Mouse (Mus musculus): ENCODE data around the gene Tap1. TPM values are rescaled to one million over a fixed set of nuclear protein-coding genes. Genes with fewer than 3 reads are reported as not detected.

The Tap1 gene
- polyA plus RNA-seq, 1 experiment from 2014 or later = 3.0 TPM

DNA sequence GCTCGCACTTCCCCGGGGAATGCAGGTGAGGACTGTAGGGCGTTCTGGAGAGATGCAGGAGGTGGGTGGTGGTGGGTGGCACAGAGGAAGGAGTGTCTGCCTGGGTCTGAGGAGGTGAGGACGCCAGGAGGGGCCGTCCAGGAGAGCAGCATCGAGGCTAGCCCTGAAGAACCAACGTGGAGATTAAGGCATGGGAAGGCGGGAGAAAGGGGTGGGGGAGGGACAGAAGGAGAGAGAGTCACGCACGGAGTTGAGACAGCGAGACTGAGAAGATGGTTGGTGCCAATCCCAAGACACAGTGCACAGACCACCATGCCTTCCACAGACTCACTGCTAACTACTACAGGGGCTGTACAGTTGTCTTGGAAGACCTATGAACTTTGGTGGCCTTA, 11.2 kb downstream of the Tap1 start:
- H3K4me3 ChIP-seq = peak overlapping the region; percentile 47
- WGBS = 13% methylated on average over 11 of the region's 11 CpGs
- no peak overlapping the region for H3K9ac ChIP-seq
- peaks cover 62% of the 10 kb centered on the region for H3K27me3 ChIP-seq
- H3K4me2 ChIP-seq = peak overlapping the region; percentile 91
- H3K36me3 ChIP-seq = no peaks in the 10 kb centered on the region
- no peak overlapping the region for H3K27ac ChIP-seq (replicated peaks)
- peaks cover 19% of the 10 kb centered on the region for H3K4me1 ChIP-seq (replicated peaks)
- no peak for ATAC-seq (ENCODE audit: low FRiP score, low read depth)
- no peaks in the 10 kb centered on the region for H3K9me3 ChIP-seq

DNA sequence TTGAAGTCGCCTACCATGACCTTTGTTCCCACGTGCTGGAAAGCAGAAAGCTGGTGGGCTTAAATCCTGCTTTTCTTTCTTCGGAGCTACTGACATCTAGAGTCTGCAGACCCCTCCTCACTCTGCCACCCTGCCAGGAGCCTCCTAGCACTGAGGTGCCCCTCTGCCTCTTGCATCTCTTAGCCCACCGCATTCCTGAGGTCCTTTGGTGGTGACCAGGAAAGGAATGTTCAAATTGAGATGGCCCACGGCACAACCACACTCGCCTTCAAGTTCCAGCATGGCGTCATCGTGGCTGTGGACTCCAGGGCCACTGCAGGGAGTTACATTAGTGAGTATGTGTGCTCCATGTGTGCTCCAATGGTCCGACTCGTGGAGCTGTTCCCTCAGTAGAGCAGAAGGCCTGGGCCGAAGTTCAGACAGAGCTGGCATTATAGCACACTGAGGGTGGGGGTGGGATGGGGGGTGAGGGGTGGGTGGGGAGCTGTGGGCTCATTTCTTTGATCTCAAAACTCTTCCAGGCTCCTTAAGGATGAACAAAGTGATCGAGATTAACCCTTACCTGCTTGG, 11.8 kb downstream of the Tap1 start:
- Histone ChIP-seq H3K9ac (no peak overlapping the region), H3K4me2 (no peak overlapping the region), H3K36me3 (no peaks in the 10 kb centered on the region), H3K4me3 (no peak overlapping the region), H3K27ac (replicated peaks) (no peak overlapping the region), H3K27me3 (peaks cover 63% of the 10 kb centered on the region), H3K9me3 (no peaks in the 10 kb centered on the region), H3K4me1 (replicated peaks) (peaks cover 24% of the 10 kb centered on the region)
- no peak for ATAC-seq (ENCODE audit: low FRiP score, low read depth)
- WGBS = 68% methylated on average over 12 of the region's 12 CpGs

DNA sequence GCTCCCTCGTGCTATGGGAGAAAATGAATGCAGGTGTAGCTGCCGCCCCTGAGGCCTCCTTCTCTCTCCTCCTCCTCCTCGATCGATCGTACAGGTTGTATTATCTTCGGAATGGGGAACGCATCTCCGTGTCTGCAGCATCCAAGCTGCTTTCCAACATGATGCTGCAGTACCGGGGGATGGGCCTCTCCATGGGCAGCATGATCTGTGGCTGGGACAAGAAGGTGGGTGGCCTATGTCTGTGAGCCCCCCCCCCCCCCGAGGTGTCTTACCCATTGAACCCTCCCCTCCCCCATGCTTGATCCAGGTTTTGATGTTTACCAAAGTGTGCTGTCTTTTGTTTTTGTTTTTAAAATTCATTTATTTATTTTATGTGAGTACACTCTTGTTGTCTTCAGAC, 12.7 kb downstream of the Tap1 start:
- H3K4me1 ChIP-seq (replicated peaks) = peaks cover 31% of the 10 kb centered on the region
- H3K4me2 ChIP-seq = no peak overlapping the region
- ATAC-seq (ENCODE audit: low FRiP score, low read depth) = no peak
- H3K9ac ChIP-seq = no peak overlapping the region
- no peak overlapping the region for H3K4me3 ChIP-seq
- no peaks in the 10 kb centered on the region for H3K36me3 ChIP-seq
- WGBS = 90% methylated on average over 10 of the region's 10 CpGs
- peaks cover 62% of the 10 kb centered on the region for H3K27me3 ChIP-seq
- no peak overlapping the region for H3K27ac ChIP-seq (replicated peaks)
- H3K9me3 ChIP-seq = no peaks in the 10 kb centered on the region

DNA sequence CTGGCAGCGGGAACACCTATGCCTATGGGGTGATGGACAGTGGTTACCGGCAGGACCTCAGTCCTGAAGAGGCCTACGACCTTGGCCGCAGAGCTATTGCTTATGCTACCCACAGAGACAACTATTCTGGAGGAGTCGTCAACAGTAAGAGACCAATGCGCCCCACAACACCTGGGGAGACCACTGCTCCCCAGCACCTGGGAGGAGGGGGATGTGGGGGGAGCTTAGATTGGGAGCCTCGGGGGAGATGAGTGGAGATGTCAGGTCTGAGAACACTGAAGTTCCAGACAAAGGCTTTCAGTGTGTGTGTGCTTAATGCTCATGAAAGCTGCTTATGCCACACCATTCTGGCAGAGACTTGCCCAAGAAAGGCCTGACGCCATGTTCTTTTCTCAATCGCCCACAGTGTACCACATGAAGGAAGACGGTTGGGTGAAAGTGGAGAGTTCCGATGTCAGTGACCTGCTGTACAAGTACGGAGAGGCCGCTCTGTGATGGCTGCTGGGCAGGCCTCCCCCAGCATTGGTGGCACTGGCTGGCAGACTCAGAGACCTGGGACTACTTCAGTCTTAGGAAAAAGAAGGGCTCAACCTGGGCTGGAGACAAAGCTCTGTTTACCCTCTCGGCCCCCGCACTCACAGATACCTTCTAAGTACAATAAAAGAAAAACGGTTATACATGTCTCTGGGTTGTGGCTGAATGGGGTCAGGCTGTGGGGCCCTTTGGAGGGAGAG, 13.6 kb downstream of the Tap1 start:
- Histone ChIP-seq H3K9ac (no peak overlapping the region), H3K9me3 (no peaks in the 10 kb centered on the region), H3K27ac (replicated peaks) (no peak overlapping the region), H3K4me1 (replicated peaks) (peaks cover 33% of the 10 kb centered on the region), H3K4me2 (no peak overlapping the region), H3K4me3 (no peak overlapping the region), H3K36me3 (no peaks in the 10 kb centered on the region), H3K27me3 (peaks cover 62% of the 10 kb centered on the region)
- 89% methylated on average over 16 of the region's 16 CpGs for WGBS
- ATAC-seq (ENCODE audit: low FRiP score, low read depth) = no peak

DNA sequence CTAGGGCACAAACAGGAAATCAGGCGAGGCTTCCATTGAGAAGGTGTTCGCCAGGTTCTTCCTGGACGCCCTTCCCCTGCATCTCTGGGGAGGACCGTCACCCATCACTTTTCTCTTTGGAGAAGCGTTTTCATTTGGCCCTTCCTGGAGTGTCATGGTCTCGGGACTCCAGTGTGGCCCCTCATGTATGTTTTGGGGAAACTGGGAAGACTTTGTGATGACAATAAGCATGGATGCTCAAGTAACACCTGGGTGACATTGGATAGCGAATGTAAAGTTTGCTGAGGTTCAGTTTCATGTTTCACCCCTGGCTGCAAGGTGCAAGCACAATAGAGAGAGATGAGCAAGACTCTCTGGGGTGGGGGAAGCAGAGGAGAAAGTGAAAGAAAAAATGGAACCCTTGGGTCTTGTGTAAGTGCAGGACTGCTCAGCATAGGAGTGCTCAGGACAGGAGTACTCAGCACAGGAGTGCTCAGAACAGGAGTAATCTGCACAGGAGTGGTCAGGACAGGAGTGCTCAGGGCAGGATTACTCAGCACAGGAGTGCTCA, 14.2 kb downstream of the Tap1 start:
- peaks cover 32% of the 10 kb centered on the region for H3K4me1 ChIP-seq (replicated peaks)
- H3K36me3 ChIP-seq = no peaks in the 10 kb centered on the region
- no peak overlapping the region for H3K27ac ChIP-seq (replicated peaks)
- no peaks in the 10 kb centered on the region for H3K9me3 ChIP-seq
- H3K27me3 ChIP-seq = peaks cover 61% of the 10 kb centered on the region
- H3K4me3 ChIP-seq = no peak overlapping the region
- no peak for ATAC-seq (ENCODE audit: low FRiP score, low read depth)
- WGBS = 72% methylated on average over 7 of the region's 7 CpGs
- no peak overlapping the region for H3K4me2 ChIP-seq
- no peak overlapping the region for H3K9ac ChIP-seq

DNA sequence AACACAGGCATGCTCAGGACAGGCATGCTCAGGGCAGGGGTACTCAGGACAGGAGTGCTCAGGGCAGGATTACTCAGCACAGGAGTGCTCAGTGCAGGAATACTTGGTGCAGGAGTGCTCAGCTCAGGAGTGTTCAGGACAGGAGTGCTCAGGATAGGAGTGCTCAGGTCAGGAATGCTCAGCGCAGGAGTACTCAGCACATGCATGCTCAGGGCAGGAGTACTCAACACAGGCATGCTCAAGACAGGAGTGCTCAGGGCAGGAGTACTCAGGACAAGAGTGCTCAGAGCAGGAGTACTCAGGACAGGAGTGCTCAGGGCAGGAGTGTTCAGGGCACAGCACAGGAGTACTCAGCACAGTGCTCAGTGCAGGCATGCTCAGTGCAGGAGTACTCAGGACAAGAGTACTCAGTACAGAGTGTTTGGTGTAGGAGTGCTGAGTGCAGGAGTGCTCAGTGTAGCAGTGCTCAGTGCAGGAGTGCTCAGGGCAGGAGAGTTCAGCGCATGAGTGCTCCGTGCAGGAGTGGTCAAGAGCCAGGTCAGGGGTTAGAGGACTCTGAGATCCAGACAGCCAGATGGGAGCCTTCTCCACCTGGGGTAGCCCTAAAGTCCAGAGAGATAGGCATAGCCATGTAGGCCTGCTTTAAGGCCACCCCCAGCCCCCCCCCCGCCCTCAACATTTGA, 15.5 kb downstream of the Tap1 start:
- Histone ChIP-seq H3K4me3 (no peak overlapping the region), H3K36me3 (no peaks in the 10 kb centered on the region), H3K4me2 (no peak overlapping the region), H3K9ac (no peak overlapping the region), H3K9me3 (no peaks in the 10 kb centered on the region), H3K4me1 (replicated peaks) (peaks cover 19% of the 10 kb centered on the region), H3K27me3 (peaks cover 54% of the 10 kb centered on the region), H3K27ac (replicated peaks) (no peak overlapping the region)
- WGBS = 78% methylated on average over 4 of the region's 4 CpGs
- ATAC-seq (ENCODE audit: low FRiP score, low read depth) = peak; percentile 52; the same call in 1 of the 2 replicates

DNA sequence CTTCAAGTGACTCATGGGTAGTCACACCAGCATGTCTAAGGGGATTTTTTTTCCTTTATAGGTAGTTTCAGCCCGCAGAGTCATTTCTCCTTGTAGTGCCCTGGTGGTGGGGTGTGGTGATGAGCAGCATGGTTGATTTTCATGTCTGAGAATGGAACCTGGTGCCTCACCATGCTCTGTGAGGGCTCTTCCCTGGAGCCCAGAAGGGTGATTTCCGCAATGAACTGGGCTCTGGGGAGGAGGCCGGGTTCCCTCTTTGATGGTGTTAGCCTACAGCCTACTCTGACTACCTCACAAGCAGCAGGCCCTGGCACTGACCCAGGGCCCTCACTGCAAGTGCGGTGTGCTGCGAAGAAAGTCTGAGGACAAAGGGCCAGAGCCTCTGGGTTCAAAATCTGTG, 16.1 kb downstream of the Tap1 start, which contains the start of gene Tap2:
TSS of gene Tap2 (plus strand) at position 84 of the 400 bp plus-strand sequence.
- Histone ChIP-seq H3K9me3 (no peaks in the 10 kb centered on the region), H3K4me3 (peak within 1 kb of the TSS; percentile 57), H3K27me3 (peaks cover 50% of the 10 kb centered on the region), H3K4me1 (replicated peaks) (peaks cover 14% of the 10 kb centered on the region; the same call in 1 of the 2 replicates), H3K4me2 (peak within 1 kb of the TSS; percentile 85), H3K9ac (peak within 1 kb of the TSS; percentile 50), H3K27ac (replicated peaks) (no peak within 1 kb of the TSS), H3K36me3 (no peaks in the 10 kb centered on the region)
- ATAC-seq (ENCODE audit: low FRiP score, low read depth) = no peak
- WGBS = 62% methylated on average over 5 of the region's 5 CpGs

DNA sequence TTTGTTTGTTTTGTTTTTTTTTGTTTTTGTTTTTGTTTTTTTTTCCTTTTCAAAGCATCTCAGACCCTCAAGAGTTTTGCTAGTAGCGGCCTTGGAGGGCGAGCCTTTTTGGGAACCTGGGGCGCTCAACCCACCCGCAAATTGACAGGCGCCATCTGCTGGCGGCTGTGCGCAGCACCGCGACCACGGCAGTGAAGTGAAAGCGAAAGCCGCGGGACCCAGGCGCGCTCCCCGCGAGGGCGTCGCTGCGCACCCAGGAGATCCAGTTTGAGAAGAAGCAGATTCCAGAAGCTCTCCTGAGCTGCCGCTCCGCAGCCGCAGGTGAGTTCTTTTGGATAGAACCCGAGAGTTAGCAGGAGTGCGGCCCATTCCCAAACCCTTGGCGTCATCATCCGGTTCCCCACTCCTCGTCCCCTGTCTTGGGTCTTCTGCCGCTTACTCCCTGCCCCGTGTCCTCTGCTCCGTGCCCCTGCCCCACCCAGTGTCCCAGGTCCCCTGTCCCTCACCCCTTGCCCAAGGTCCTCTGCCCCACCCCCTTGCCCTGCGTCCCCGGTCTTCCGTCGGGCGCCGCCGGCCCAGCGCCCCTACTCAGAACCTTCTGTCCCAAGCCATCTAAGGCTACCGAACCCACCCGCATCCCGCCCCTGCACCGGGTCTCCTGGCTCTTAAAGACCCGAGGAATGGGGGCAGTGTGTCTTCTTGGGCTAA, 17.1 kb downstream of the Tap1 start:
- Histone ChIP-seq H3K27me3 (peaks cover 41% of the 10 kb centered on the region), H3K4me1 (replicated peaks) (peaks cover 14% of the 10 kb centered on the region; the same call in 1 of the 2 replicates), H3K4me3 (peak overlapping the region; percentile 57), H3K9me3 (no peaks in the 10 kb centered on the region), H3K4me2 (peak overlapping the region; percentile 85), H3K9ac (peak overlapping the region; percentile 50), H3K27ac (replicated peaks) (no peak overlapping the region), H3K36me3 (no peaks in the 10 kb centered on the region)
- under 1% methylated on average over 44 of the region's 44 CpGs for WGBS
- peak; percentile 35; the same call in 1 of the 2 replicates for ATAC-seq (ENCODE audit: low FRiP score, low read depth)

DNA sequence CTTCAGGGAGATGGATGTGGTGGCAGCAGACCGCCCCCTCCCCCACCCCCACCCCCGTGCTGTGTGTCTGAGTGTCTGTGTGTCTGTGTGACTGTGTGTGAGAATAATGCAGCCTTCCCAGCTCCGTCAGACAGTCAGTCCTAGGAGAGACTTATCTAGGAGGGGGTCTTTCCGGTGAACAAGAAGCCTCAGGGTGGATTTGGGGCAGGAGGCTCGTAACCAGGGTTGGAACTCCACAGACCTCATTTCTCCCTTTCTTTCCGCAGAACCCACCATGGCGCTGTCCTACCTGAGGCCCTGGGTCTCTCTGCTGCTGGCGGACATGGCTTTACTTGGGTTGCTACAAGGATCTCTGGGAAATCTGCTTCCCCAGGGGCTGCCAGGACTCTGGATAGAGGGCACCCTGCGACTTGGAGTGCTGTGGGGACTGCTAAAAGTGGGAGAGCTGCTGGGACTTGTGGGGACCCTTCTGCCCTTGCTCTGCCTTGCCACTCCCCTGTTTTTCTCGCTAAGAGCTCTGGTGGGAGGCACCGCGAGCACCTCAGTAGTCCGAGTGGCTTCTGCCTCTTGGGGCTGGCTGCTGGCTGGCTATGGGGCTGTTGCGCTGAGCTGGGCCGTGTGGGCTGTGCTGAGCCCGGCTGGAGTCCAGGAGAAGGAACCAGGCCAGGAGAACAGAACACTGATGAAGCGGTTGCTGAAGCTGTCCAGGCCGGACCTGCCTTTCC, 17.8 kb downstream of the Tap1 start:
- H3K36me3 ChIP-seq = no peaks in the 10 kb centered on the region
- no peak overlapping the region for H3K9ac ChIP-seq
- WGBS = 13% methylated on average over 17 of the region's 18 CpGs
- peak overlapping the region; percentile 85 for H3K4me2 ChIP-seq
- H3K4me3 ChIP-seq = peak overlapping the region; percentile 57
- peaks cover 47% of the 10 kb centered on the region for H3K27me3 ChIP-seq
- peaks cover 14% of the 10 kb centered on the region; the same call in 1 of the 2 replicates for H3K4me1 ChIP-seq (replicated peaks)
- no peaks in the 10 kb centered on the region for H3K9me3 ChIP-seq
- peak; percentile 12; the same call in 1 of the 2 replicates for ATAC-seq (ENCODE audit: low FRiP score, low read depth)
- H3K27ac ChIP-seq (replicated peaks) = no peak overlapping the region

DNA sequence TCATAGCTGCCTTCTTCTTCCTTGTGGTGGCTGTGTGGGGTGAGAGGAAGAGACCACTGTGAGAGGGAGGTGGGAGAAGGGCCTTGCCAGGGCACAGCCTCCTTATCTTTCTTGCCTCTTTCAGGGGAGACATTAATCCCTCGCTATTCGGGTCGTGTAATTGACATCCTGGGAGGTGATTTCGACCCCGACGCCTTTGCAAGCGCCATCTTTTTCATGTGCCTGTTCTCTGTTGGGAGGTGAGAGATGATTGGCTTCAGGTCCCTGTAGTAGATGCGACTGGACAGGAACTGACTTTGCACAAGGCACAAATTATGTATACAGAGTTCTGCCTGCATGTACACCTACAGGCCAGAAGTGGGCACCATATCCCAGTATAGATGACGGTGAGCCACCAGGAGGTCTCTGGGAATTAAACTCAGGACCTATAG, 18.4 kb downstream of the Tap1 start:
- ATAC-seq (ENCODE audit: low FRiP score, low read depth) = no peak
- Histone ChIP-seq H3K4me2 (no peak overlapping the region), H3K27ac (replicated peaks) (no peak overlapping the region), H3K4me1 (replicated peaks) (peaks cover 14% of the 10 kb centered on the region; the same call in 1 of the 2 replicates), H3K9ac (no peak overlapping the region), H3K36me3 (no peaks in the 10 kb centered on the region), H3K4me3 (no peak overlapping the region), H3K27me3 (peaks cover 47% of the 10 kb centered on the region), H3K9me3 (no peaks in the 10 kb centered on the region)
- WGBS = 23% methylated on average over 9 of the region's 9 CpGs

DNA sequence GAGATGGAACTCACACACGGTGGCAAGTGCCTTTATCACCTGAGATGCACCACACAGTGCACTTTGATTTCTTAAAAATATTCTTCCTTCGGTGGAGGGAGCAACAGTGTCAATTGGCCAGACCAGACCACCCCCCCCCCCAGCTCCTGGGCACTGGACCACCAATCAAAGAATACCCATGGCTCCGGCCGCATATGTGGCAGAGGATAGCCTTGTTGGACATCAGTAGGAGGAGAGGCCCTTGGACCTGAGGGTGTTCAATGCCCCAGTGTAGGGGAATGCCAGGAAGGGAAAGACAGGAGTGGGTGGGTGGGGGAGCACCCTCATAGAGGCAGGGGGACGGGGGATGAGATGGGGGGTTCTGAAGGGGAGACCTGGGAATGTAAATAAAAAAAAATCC, 19.4 kb downstream of the Tap1 start:
- Histone ChIP-seq H3K4me3 (no peak overlapping the region), H3K27me3 (peaks cover 48% of the 10 kb centered on the region), H3K9me3 (no peaks in the 10 kb centered on the region), H3K4me1 (replicated peaks) (peaks cover 14% of the 10 kb centered on the region; the same call in 1 of the 2 replicates), H3K9ac (no peak overlapping the region), H3K27ac (replicated peaks) (no peak overlapping the region), H3K36me3 (no peaks in the 10 kb centered on the region), H3K4me2 (no peak overlapping the region)
- ATAC-seq (ENCODE audit: low FRiP score, low read depth) = no peak
- 91% methylated on average over 5 of the region's 5 CpGs for WGBS
